Mouse (Mus musculus): ENCODE data around the gene Coq5.

DNA sequence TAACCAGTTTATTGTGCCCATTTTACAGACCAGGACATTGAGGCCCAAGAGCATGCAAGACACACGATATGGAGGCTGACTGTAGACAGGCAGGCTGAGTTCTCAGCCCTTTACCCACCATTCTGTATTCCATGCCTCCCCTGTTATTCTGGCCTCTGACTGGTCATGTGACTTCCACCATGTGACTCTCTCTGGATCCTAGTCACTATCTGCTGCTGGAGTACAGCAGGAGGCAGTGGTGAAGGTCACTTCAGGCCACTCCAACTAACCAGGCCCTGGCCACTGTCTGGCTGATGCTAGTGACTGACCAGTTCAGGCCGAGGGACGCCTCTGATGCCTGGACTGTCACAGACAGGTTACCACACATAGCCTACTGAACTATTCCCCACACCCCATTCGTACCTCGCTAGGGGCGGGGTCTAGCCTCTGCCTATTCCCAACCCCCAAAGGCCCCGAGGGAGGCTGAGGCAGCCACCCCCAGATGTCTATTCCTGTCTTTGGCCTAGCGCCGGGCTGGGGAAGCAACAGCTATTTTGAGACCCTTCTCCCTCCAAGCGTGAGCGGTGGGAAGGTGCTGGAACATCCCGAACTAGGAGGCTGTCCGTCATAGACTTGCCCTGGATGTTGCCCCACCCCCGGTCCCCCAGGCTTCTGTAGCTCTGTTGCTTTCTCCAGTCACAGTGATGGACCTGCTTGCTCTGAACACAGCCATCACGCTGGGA lies 48.5 kb upstream of the Coq5 start:
- TF ChIP-seq CTCF (IDR thresholded peaks at IDR 0.05) (no peak), EP300 (IDR thresholded peaks at IDR 0.05) (no peak)

Data from lung, postnatal 0 days (tissue).